Mouse (Mus musculus) cerebellum, adult (tissue): ENCODE results near the gene Galnt10.

Experiments
- ATAC-seq: cut with Nextera tagmentation; 2 replicates; pipeline ENCODE4 v1.9.2; 2017; ENCODE audit warnings: mild to moderate bottlenecking, moderate library complexity, mixed read lengths; ENCODE audit not compliant: insufficient number of reproducible peaks, low FRiP score, low TSS enrichment

Galnt10 gene

DNA sequence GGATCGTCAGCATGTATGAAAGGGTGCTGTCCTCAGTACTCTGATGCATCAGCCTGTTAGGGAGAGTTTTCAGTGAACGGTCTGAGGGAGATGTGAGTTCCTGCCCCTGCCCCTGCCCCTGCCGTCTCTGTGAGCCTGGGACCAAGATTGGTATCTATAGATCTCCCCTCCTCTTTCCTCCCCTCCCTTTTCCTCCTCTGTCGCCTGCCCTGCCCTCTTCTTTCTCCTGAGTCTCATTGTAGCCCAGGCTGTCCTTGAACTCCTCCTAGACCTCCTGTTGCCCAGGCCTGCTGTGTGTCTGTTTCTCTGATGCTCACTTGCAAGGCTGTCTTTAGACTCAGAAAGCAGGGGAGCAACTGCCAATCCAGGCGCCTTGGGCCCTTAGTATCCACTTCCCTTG, 39.6 kb downstream of the Galnt10 start:
- no peak for ATAC-seq

DNA sequence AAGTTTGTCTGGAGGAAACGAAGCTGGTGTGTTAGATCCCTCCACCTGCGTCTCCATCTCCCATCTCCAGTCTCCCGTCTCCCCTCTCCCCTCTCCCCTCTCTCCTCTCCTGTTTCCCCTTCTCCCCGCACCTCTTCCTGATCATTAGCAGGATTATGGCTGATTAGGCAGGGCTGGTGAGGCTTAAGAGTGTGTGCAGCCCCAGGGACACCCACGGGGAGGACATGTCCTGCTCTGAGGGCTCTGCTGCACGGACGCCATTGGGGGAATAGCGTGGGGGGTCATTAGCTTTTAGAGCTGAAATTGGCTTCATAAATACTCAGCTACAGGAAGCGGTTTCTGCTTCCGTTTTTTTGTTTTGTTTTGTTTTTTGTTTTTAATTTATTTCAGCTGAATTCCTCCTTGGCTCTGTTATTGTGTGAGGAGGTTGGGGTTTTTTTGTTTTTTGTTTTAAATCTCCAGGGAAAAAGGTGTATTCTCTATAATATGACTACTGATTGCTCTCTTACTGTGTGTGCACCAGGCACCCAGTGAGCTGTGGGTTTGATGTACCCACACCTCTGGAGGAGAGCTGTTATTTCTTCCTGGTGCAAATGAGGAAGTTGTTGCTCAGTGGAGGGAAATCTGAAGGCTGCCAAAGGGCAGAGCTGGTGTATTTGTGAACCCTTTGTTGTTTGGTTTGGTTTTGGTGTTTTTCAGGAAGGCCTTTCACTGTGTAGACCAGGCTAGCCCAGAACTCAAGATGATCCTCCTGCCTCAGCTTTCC, 40.6 kb downstream of the Galnt10 start:
- no peak for ATAC-seq

DNA sequence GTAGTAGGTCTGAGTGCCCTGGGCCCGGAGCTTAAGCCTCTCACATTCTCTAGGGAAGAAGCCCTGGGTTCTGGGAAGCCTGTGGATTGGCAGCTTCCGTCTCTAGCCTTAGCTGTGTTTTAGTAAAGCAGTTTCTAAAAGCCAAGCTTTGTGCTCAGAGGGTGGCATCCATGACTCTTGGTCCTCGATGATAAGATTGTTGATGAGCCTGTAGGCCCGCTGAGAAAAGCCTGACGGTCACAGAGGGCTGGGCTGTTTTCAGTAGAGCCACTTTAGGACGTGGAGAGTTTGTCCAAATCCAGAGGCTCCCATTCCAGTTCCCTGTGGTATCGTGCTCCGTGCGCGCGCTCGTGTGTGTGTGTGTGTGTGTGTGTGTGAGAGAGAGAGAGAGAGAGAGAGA, 41.6 kb downstream of the Galnt10 start:
- no peak for ATAC-seq

DNA sequence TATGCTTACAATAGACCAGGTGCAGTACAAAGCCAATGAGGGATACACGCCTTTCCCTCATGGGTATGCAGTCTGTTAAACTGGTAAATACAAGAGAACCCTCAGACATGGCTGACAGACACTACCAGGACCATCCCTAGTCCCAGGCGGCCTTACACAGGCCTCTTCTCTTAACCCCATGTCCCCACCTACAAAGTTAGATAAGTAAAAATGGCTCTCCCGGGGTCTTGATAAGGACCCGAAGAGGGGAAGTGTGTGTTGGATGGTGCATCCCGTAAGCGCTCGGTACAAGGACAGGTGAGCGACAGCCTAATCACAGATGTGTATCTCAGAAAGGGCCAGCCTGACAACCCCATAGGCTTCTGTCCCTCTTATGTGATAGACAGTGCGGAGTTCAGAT, 42.0 kb downstream of the Galnt10 start:
- ATAC-seq = no peak

DNA sequence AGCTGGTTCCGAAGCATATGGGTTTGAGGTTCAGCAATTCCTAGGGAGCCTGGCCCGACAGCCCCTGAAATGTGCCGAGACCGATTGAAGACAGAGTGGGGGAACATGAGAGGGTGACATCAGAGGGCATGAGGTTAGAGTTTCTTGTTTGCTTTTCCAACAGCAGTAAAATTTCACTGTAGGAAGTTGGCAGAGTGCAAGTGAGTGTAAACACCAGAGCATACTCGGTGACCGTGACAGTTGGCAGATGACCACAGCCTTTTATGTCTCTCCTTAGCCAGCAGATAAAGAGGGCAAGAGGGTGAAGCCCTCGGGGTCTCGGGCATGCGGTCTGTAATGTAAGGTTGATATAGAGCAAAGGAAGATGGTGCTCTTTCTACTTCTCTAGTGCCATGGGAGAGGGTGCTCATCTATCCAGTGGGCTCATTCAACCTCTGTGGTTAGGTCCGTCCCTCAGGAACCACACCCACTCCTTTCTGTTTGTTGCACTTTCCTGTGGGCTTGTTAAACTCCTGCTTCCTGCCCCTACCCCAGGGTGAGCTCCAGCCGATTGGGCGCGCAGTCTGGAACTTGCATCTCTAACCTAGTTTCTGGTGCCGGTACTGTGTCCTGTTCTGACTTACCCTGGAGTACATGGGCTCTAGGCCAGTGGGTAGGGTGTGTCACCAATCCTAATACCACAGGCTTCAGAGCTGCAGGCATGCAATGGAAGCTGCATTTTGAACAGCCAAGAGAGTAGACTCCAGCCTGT, 43.1 kb downstream of the Galnt10 start:
- no peak for ATAC-seq

DNA sequence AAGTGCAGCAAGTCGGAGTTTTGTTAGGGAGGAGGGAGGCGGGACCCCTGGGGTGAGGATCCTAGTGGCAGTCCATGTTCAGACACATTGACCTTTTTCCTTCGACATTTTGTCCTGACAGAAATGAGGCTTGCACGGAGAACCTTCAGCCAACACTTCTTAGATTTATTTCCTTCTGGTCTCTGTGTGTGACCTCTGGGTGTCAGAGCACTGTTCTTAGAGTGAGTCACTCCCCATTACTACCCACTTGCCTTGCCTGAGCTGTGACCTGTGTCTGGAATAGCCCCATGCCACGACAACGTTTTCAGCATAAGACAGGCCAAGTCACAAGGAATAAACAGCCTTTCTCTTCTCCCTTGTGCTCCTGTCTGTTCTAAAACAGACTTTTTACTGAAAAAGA, 44.6 kb downstream of the Galnt10 start:
- ATAC-seq = no peak

DNA sequence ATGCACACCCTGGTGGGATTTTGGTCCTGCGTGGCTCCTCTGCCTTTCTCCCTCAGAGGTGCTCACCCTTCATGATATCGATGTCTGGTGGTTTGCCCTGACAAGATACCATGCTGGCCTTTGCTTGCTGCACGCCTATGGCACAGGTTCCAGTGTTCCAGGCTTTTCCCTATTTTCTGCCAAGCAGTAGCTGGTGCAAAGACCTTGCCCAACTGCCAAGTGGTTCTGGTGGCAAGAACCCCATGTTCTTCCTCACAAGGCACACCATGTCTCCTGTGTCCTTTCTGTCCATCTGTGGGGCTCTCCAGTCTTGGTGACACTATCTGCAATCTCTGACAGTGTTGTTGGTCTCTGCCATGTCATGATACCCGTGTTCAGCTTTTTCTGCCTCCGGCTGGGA, 45.6 kb downstream of the Galnt10 start:
- no peak for ATAC-seq

DNA sequence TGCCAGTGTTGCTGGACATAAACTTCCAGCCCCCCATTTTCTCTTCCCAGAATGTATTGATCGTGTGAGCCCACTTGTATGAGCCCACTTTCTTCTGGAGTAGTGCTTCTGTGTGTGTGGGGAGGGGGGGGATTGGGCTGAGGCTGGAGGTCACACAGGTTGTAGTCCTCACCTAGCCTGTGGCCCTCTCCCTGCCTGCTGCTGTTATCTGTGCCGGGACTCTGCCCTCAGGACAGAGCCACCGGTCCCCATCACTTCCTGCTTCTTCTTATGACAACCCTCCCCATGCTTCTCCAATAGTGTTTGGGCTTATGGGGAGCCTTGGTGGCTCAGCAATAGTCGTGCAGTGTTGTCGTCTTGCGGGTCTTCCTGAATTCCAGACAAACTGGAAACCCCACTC, 46.7 kb downstream of the Galnt10 start:
- ATAC-seq = no peak

DNA sequence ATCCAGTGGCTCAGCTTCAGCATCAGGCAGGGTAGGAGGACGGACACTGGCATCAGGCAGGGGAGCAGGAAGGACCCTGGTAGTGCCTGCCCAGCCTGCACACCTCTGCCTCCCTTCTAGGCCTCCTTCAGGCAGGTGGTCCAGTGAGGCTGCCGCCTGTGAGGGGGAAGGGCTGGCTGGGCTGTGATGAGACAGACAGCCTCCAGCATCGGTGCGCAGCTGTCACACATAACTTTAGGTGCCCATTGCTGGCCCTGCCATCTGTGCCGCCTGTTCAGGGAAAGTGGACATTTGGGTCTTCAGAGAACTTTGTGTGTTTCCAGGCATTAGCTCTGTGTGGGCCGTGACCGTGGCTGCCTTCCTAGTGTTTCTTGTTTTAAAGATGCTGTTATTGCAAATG, 47.5 kb downstream of the Galnt10 start:
- ATAC-seq = no peak

DNA sequence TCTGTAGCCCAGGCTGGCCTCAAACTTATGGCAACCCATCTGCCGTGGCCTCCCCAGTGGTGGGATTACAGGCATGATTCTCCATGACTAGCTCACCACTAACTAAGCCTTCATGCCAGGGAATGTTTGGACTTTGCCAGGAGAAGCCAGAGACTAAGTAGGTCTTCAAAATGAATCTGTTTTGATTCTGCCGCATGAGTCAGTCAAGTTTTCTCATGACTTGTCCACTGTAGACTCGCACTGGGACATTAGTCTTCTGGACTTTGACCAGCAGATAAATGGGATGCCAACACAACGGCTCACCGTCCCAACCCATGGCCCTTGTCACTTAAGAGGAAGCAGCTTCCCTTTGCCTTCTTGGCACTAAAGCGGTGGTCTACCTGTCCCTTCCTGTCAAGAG, 49.2 kb downstream of the Galnt10 start:
- no peak for ATAC-seq

DNA sequence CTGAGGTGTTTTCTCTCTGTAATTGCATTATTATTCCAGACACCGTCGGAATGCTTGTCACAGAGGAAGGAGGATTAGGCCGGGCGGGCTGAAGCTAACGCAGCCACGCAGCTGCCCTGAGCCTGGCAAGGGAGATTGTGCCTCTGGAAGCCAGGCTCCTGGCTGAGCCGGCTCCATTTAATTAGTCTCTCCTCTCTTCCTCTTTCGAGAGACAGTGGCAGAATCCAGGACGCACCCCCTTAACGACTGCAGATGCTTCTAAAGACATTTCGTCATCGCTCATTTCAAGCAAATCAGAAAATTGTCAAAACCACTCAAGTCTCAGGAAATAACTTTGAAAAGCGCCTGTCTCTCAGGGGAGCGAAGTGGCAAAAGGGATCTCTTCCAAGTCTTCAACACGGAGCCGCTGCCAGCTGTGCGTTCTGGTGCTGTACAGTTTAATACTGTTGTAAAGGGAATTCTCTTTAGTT, 51.0 kb downstream of the Galnt10 start:
- no peak for ATAC-seq

DNA sequence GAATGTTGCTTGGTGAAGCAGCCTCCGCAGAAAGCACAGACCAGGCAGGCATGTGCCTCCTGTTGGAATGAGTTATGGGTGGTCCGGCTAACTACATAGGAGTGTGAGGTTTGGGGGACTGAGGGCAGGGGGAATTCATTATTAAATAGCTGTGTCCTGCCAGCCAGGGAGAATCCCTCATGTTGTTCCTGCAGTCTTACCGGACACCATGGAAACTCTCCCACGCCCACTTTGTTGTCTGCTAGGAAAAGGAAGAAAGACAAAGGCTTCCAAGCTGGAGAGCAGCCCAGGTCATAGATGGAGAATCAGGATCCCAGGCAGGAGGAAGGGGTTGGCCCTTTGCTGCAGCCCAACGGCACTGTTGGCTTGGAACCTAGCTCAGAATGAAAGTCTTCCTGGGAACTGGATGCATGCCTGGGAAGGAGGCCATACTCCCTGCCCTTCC, 51.6 kb downstream of the Galnt10 start:
- ATAC-seq = no peak

DNA sequence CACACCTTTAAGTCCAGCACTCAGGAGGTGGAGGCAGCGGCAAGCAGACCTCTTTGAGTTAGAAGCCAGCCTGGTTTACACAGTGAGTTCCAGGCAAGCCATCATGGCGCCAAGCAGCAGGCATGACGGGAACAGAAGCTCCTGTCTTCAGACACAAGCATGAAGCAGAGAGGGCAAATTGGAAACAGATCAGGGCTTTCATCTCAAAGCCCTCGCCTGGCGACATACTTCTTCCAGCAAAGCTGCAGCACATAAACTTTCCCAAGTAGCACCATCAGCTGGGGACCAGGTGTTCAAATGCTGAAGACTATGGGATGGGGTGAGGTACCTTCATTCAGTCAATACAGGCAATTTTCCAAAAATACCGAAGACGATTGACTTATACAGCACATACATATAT, 54.9 kb downstream of the Galnt10 start:
- no peak for ATAC-seq

DNA sequence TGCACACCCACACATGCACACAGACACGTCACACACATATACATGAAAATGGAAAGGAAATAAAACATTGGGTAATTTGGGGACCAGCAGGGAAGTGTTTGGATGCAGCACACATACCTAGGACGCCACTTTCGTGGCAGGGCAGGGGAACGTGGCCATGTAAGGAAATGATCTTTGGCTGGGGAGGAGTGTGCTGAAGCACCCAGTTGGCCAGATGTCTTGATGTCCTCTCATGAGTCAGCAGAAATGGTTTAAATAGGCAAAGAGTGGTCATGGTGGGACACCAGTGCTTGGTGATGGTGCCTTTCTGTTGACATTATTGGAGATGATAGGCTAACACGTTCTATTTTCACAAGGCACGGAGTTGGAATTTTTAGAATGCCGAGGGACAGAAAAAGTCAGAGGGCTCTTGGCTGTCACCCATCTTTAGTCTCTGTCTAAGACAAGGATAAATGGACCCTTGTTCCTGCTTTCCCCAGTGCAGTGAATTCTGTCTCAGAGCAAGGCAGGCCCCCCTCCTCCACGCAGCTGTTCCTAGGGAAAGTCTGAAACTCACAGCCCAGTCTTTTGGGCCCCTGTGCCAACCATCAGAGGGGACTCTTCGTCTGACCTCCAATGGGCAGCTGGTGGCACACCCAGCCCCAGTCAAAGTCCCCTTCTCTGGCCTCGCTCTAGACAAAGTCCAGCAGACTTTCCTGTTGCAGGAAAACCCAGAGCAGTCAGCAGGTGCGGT, 56.1 kb downstream of the Galnt10 start:
- ATAC-seq = no peak

DNA sequence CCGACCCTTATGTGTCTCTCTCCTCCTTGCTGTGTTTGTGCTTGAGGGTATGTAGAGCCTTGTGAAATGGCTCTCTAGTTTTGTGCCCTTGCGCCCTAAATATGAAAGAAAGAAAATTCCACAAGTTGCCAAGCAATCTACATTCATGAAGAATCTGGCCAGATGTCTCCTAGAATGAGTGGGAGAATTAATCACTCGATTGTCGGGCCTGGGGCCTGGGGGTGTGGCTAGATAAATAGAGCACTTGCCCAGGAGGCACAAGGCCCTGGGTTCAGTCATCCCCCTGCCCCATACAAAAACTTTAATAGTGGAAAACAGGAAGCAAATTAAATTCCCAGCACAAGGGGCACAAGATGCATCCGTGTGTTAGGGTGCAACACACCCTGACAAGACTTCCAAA, 56.7 kb downstream of the Galnt10 start:
- ATAC-seq = no peak

DNA sequence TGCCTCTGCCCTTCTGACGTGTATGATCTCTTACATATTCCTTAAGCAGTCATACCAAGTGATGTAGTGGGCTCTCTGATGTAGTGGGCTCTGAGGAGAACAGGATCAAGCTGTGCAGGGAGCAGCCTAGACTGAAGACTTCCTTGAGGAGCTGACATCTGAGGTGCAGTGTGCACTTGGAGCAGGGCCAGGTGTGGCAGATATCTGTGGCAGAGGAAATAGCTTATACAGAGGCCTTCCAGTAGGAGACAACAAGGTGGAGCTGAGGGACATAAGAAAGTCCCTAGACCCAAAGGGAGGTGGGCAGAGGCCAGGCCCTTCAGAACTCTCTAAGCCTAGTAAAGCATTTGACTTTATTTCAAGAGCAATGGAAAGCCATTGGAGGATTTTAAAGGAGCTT, 61.4 kb downstream of the Galnt10 start:
- no peak for ATAC-seq

DNA sequence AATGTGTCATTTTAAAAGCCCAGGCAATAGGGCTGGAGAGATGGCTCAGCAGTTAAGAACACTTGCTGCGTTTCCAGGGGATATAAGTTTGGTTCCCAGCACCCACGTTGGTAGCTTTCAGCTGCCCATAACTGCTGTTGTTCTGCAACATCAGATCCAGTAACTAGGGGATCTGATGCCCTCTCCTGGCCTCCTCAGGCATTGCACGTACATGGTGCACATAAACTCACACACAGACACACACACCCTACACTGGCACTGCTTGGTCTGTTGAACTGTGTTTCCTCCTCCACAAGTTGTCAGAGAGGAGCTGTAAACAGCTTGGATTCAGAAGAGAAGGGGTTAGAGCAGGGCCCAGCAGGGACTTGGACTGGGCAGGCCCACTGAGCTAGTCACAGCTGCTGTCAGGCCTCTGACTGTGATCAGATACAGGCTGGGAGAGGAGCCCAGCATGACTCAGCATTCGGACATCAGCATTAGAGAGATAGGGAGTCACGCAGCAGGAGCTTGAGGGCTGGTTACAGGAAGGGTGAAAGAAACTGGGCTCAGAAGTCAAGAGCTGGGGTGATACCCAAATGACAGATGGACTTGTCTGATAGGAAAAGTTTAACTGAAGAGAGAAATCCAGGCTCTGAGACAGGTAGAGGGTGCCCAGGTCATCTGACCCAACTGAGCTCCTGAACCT, 62.0 kb downstream of the Galnt10 start:
- no peak for ATAC-seq

DNA sequence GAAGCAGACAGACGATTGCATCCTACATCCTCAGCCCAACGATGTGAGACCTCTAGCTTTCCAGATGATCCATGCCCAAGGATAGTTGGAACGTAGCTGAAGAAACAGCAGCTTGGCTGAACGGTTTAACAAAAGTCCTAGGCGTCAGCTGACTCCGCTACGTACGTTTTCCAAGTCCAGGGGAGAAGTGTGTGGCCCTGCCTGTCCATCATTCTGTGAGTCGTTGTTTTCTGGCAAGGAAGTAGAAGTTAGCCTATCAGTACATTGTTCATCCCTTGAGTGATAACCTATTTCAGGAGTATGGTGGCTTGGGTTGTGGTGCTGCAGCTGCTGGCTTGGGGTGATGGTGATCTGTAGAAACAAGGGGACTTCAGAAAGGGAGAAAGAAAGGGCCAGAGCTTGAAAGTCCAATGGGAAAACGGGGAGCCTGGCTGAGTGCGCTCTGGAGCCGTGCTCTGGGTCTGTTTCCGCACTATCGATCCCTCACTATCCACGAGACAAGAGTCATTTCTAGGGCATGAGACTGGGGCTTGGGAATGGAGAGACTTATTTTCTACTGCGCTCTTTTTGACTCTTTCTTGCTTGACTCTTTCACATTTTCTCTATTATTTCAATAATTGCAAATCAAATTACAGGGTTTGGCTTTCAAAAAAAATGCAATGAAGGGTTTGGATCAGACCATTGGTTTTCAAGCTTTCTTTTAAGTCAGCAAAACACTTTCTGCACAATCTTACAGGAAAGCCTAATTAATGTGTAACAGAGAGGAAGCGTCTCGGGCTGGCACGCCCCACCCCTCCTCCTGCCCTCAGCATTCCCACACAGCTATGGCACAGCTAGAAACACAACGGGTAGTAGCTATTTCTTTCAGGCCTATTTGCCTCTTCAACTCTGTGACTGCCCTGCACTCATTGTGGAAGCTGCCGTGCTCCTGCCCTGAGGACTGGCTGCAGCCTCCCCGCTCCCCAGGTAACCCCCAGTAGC, 63.2 kb downstream of the Galnt10 start:
- ATAC-seq = no peak

DNA sequence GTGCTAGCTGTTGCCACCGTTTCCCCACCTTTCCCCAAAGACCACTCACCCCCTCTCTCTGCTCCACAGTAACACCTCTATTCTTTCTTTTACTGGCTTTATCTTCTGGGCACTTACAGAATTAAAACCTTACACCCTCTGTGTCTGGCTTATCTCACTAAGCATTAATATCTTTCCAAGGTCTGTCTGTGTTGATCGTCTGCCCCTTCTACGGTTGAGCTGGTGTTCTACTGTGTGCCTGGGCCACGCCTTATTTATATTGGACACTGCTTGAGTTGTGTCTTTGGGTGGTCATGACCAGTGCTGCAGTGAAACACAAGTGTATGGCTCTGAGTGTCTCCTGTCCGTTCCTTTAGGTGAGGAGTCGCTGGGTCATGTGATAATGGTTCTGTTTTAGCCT, 68.7 kb downstream of the Galnt10 start:
- no peak for ATAC-seq
